Mouse (Mus musculus): ENCODE results near the gene Usp46. TPM values are rescaled to one million over a fixed set of nuclear protein-coding genes. Genes with fewer than 3 reads are reported as not detected.
A peak's percentile ranks its signal among the peaks of the same experiment; 100 is the strongest.

The Usp46 gene
- polyA plus RNA-seq (2012; rRNA removed) = 1.8 and 2.7 TPM in 2 replicates

DNA sequence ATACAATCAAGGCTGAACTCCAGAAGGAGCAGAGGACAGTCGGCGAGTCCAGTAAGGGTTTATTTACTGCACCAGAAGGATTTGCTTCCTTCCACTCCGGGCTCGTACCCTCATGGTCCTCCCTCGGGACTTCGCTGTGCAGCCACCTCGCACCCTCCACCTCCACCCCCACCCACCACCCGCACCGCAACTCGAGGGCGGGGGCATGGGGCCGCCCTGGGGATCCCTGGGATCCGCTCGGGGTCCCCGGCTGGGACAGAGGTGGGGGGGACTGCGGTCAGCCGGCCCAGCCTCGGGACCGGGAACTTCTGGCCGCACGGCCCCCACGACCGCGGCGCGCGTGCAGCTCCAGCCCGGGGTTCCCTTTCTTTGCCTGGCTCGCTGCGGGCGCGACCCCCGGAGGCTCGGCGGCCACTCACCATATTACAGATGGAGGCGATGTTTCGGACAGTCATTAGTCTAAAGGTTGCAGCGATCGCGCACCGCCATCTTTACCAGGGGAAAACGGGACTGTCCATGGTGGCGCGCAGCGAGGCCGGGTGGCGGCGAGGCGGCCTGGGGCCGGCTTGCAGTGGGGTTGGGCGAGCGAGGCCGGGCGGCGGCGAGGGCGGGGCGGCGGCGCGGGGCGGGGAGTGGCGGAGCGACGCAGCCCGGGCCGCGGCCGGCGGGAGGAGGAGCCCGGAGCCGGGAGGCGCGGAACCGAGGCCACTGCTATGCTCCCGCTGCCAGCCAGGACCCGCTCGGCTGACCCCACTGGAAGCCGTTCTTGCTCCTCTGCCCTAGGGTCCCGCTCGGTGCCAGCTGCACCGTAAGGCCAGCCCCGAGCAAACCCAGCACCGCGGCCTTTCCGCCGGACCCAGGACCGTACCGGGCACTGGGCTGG, at the start of gene Usp46:
Usp46 (minus strand) TSS at position 601 of the 883 bp plus-strand sequence.
- Histone ChIP-seq H3K4me1 (ENCODE audit: control insufficient read depth, insufficient read depth, insufficient read length) (no peaks in the 10 kb centered on the region), H3K27me3 (ENCODE audit: control insufficient read depth, insufficient read depth, low read length) (no peaks in the 10 kb centered on the region), H3K4me3 (ENCODE audit: extremely low read depth, insufficient read depth, insufficient read length) (peak within 1 kb of the TSS; percentile 98), H3K27ac (ENCODE audit: insufficient read depth, low read length) (peak within 1 kb of the TSS; percentile 84), H3K36me3 (ENCODE audit: control insufficient read depth, insufficient read depth, low read length) (no peaks in the 10 kb centered on the region)
- TF ChIP-seq POLR2A (IDR thresholded peaks at IDR 0.05; ENCODE audit: low read depth, low read length) = peak; percentile 65; the same call in 1 of the 2 replicates
- TF ChIP-seq CTCF (IDR thresholded peaks at IDR 0.05; ENCODE audit: extremely low read depth, insufficient read depth, insufficient read length, insufficient replicate concordance) = no peak
- DNase-seq (ENCODE audit: low read depth in 1 of 2, low spot score in 2 of 2) = peak in 1 of 2 experiments; percentile 80
- WGBS = under 1% methylated on average over 77 of the region's 89 CpGs

GRCm38 (mm10) chr5:74113961-74114689, 45.9 kb upstream of the Usp46 start:
- Histone ChIP-seq H3K4me3 (ENCODE audit: extremely low read depth, insufficient read depth, insufficient read length) (no peak overlapping the region), H3K27me3 (ENCODE audit: control insufficient read depth, insufficient read depth, low read length) (no peaks in the 10 kb centered on the region), H3K27ac (ENCODE audit: insufficient read depth, low read length) (no peak overlapping the region), H3K4me1 (ENCODE audit: control insufficient read depth, insufficient read depth, insufficient read length) (no peaks in the 10 kb centered on the region), H3K36me3 (ENCODE audit: control insufficient read depth, insufficient read depth, low read length) (no peaks in the 10 kb centered on the region)
- DNase-seq (ENCODE audit: low read depth in 1 of 2, low spot score in 2 of 2) = no peak
- WGBS = 85% methylated on average over 7 of the region's 7 CpGs
- no peak for TF ChIP-seq POLR2A (IDR thresholded peaks at IDR 0.05; ENCODE audit: low read depth, low read length)
- TF ChIP-seq CTCF (IDR thresholded peaks at IDR 0.05; ENCODE audit: extremely low read depth, insufficient read depth, insufficient read length, insufficient replicate concordance) = no peak

DNA sequence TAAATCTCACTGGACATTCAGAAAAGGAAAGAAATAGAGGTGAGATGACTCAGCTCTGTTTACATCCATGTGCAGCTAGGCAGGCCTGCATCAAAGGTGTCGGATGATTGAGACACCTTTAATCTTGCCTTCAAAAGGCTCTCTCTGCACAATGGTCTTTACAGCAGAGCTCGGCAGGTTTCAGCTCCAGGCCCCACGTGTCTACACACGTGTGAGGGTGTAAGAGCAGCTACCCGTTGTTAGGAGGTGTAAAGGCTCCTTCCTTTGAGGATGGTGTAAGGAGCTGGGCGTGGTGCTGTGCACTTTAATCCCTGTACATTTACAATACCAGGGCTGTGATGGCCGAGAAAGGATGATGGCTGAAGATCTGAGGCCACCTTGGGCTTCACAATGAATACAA, 37.2 kb upstream of the Usp46 start:
- TF ChIP-seq CTCF (IDR thresholded peaks at IDR 0.05; ENCODE audit: extremely low read depth, insufficient read depth, insufficient read length, insufficient replicate concordance) (no peak), POLR2A (IDR thresholded peaks at IDR 0.05; ENCODE audit: low read depth, low read length) (no peak)
- H3K36me3 ChIP-seq (ENCODE audit: control insufficient read depth, insufficient read depth, low read length) = no peaks in the 10 kb centered on the region
- no peaks in the 10 kb centered on the region for H3K27me3 ChIP-seq (ENCODE audit: control insufficient read depth, insufficient read depth, low read length)
- H3K4me3 ChIP-seq (ENCODE audit: extremely low read depth, insufficient read depth, insufficient read length) = no peak overlapping the region
- no peak for DNase-seq (ENCODE audit: low read depth in 1 of 2, low spot score in 2 of 2)
- H3K4me1 ChIP-seq (ENCODE audit: control insufficient read depth, insufficient read depth, insufficient read length) = no peaks in the 10 kb centered on the region
- no peak overlapping the region for H3K27ac ChIP-seq (ENCODE audit: insufficient read depth, low read length)
- 72% methylated on average over 7 of the region's 7 CpGs for WGBS

DNA sequence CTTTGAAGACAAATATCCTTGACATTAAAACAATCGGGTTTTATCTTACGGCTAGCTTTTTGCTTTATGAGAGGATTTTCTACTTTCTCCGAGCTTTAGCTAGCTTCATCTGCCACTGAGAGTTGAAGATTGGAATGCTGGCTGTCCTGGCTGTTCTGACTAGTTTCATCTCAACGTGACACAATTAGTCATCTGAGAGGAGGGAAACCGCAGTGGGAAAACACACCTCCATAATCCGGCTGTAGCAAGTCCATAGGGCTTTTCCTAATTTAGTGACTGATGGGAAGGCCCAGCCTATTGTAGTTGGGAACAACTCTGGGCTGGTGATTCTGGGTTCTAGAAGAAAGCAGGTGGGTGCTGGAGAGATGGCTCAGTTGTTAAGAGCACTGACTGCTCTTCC, 33.5 kb upstream of the Usp46 start:
- 83% methylated on average over 6 of the region's 6 CpGs for WGBS
- Histone ChIP-seq H3K4me3 (ENCODE audit: extremely low read depth, insufficient read depth, insufficient read length) (no peak overlapping the region), H3K36me3 (ENCODE audit: control insufficient read depth, insufficient read depth, low read length) (no peaks in the 10 kb centered on the region), H3K27ac (ENCODE audit: insufficient read depth, low read length) (no peak overlapping the region), H3K4me1 (ENCODE audit: control insufficient read depth, insufficient read depth, insufficient read length) (no peaks in the 10 kb centered on the region), H3K27me3 (ENCODE audit: control insufficient read depth, insufficient read depth, low read length) (no peaks in the 10 kb centered on the region)
- TF ChIP-seq POLR2A (IDR thresholded peaks at IDR 0.05; ENCODE audit: low read depth, low read length) = no peak
- TF ChIP-seq CTCF (IDR thresholded peaks at IDR 0.05; ENCODE audit: extremely low read depth, insufficient read depth, insufficient read length, insufficient replicate concordance) = no peak
- no peak for DNase-seq (ENCODE audit: low read depth in 1 of 2, low spot score in 2 of 2)

GRCm38 (mm10) chr5:74099046-74099445, 30.8 kb upstream of the Usp46 start:
- WGBS = 88% methylated on average over 10 of the region's 10 CpGs
- Histone ChIP-seq H3K27ac (ENCODE audit: insufficient read depth, low read length) (no peak overlapping the region), H3K27me3 (ENCODE audit: control insufficient read depth, insufficient read depth, low read length) (no peaks in the 10 kb centered on the region), H3K36me3 (ENCODE audit: control insufficient read depth, insufficient read depth, low read length) (peaks cover 2% of the 10 kb centered on the region; the same call in 1 of the 2 replicates), H3K4me1 (ENCODE audit: control insufficient read depth, insufficient read depth, insufficient read length) (0 out of 2 replicates have a peak, but pooled peaks cover 4% of the 10 kb centered on the region), H3K4me3 (ENCODE audit: extremely low read depth, insufficient read depth, insufficient read length) (no peak overlapping the region)
- TF ChIP-seq CTCF (IDR thresholded peaks at IDR 0.05; ENCODE audit: extremely low read depth, insufficient read depth, insufficient read length, insufficient replicate concordance) (no peak), POLR2A (IDR thresholded peaks at IDR 0.05; ENCODE audit: low read depth, low read length) (no peak)
- DNase-seq (ENCODE audit: low read depth in 1 of 2, low spot score in 2 of 2) = no peak

GRCm38 (mm10) chr5:74097854-74098220, 29.6 kb upstream of the Usp46 start:
- Histone ChIP-seq H3K27ac (ENCODE audit: insufficient read depth, low read length) (no peak overlapping the region), H3K27me3 (ENCODE audit: control insufficient read depth, insufficient read depth, low read length) (no peaks in the 10 kb centered on the region), H3K4me3 (ENCODE audit: extremely low read depth, insufficient read depth, insufficient read length) (no peak overlapping the region), H3K36me3 (ENCODE audit: control insufficient read depth, insufficient read depth, low read length) (peaks cover 2% of the 10 kb centered on the region; the same call in 1 of the 2 replicates), H3K4me1 (ENCODE audit: control insufficient read depth, insufficient read depth, insufficient read length) (0 out of 2 replicates have a peak, but pooled peaks cover 7% of the 10 kb centered on the region)
- DNase-seq (ENCODE audit: low read depth in 1 of 2, low spot score in 2 of 2) = no peak
- 90% methylated on average over 10 of the region's 10 CpGs for WGBS
- TF ChIP-seq POLR2A (IDR thresholded peaks at IDR 0.05; ENCODE audit: low read depth, low read length) (no peak), CTCF (IDR thresholded peaks at IDR 0.05; ENCODE audit: extremely low read depth, insufficient read depth, insufficient read length, insufficient replicate concordance) (no peak)
